Mouse (Mus musculus) brain, embryonic 14.5 days (tissue): ENCODE measurements around the gene Cox8a. TPM values are rescaled to one million over a fixed set of nuclear protein-coding genes. Genes with fewer than 3 reads are reported as not detected.
A peak's percentile ranks its signal among the peaks of the same experiment; 100 is the strongest.

Source experiments
- DNase-seq: peaks from one replicate; pipeline ENCODE4 v3.0.0-alpha.2; 2011; ENCODE audit warnings: low read depth
- CTCF ChIP-seq: fragments of 200-500 bp; IDR thresholded peaks from 2 replicates; pipeline ENCODE4 v1.5.1; 2012; ENCODE audit warnings: inconsistent platforms, mild to moderate bottlenecking, moderate library complexity, borderline replicate concordance; ENCODE audit not compliant: insufficient read depth, insufficient read length; ENCODE audit errors: extremely low read depth
- POLR2A ChIP-seq: fragments of 200-500 bp; IDR thresholded peaks from 2 replicates; pipeline ENCODE4 v1.6.1; 2012; ENCODE audit warnings: mild to moderate bottlenecking, inconsistent platforms, borderline replicate concordance; ENCODE audit not compliant: poor library complexity, insufficient read depth, insufficient read length, severe bottlenecking; ENCODE audit errors: extremely low read depth
- polyA plus RNA-seq: library from polyadenylated mRNA; depleted of rRNA; stranded (reverse); fragments of >200 nt; gene quantifications from 2 replicates; pipeline ENCODE4 v1.2.3, GENCODE M21; 2012

Cox8a gene
- polyA plus RNA-seq, 1 experiment, result 458 TPM

DNA sequence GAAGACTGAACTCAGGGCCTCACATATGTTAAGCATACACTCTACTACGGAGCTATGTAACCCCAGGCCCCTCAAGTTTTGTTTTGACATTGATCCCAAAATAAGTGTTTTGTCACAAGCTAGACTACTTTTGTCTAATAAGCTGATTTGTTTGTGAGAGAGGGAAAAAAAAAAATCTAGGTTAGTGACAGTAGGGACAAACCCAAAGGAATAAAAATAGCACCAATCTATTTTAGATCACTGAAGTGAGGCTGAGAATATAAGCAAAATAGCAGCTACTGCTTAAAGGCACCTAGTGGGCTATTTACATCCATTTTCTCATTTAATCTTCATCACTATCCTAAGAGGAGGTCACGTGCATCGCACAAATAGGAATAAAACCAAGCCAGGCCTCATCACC is 22.2 kb upstream of the Cox8a start:
- TF ChIP-seq POLR2A (no peak), CTCF (no peak)
- no peak for DNase-seq

DNA sequence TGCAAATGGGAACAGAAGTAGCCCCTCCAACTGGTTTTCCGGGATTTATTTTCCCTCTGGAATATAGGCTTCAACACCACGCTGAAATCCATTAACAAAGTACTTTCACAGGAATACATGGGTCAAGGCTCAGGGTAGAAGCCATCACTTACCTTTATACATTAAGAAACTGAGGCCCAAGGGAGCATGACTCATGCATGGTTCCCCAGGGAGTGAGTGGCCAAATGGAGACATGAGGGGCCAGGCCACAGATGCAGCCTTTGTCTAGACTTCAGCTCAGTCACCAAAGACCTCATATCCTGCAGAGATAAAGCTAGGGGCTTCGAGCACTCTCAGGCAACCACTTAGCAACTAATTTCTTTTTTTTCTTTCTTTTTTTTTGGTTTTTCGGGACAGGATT is 19.3 kb upstream of the Cox8a start:
- no peak for DNase-seq
- TF ChIP-seq CTCF (no peak), POLR2A (no peak)

DNA sequence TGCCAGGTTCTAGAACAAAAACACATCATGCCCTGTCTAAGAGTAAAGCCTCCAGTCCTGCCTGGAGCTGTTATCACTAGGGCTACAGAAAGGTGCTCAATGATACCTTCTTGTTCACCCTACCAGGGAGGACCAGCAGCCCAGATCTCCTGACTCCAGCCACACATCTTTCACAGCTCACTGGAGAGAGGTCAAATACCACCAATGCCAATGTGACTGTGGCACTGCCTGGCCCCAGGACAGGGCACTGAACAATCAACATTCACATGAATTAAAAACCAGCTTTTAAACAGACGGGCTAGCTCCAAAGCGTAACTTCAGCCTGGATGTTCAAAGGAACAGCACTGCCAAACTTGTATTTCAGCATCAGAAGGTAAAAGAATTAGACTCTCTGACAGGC is 18.6 kb upstream of the Cox8a start:
- DNase-seq, result no peak
- TF ChIP-seq POLR2A, result no peak
- TF ChIP-seq CTCF, result no peak

DNA sequence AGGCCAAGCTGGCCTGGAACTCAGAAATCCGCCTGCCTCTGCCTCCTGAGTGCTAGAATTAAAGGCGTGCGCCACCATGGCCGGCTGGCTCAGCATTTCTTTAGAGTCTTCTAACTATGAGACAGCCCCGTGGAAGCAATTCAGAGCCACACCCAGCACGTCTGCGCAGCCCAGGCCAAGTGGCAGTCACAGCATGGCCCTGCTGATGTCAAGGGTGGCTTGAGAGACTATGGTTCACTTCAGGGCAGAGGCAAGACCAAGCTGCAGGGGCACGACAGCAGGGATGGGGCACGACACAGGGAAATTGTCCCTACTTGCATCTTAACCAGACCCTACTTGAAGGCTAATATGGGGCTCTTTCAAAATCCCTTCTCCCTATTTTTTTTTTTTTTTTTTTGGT is 18.0 kb upstream of the Cox8a start:
- no peak for DNase-seq
- TF ChIP-seq POLR2A (no peak), CTCF (no peak)

DNA sequence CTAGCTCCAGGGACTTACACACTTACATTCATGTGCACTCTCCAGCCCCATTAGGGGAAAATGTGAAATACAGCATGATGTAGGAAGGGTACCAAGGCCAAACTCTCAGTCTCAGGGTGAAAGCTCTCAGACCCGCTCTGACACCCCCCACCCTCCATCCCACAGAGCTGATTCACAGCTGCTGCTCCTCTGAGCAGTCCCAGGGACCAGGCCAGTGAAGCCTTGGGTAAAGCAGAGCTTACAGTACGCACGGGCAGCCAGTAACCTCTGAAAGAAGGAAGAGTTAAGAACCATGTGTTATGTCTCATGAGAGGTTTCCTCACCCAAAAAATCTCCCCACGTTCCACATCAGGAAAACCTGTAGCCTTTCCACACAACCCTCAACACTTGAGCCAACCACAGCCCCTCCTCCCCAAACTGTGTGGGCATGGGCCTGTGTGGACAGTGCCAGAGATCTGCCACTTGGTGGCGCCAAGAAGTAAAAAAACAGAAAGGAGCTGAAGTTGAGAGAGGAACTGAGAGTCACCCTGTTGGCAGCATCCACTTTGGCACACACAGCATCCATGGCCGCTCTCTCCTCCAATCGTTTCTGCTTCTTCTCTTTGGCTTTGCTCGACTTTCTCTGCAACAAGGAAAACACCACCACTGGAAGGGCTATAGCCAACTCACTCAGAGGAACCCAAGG is 17.3 kb upstream of the Cox8a start:
- DNase-seq, result peak; percentile 90
- TF ChIP-seq POLR2A (no peak), CTCF (peak; percentile 84)

DNA sequence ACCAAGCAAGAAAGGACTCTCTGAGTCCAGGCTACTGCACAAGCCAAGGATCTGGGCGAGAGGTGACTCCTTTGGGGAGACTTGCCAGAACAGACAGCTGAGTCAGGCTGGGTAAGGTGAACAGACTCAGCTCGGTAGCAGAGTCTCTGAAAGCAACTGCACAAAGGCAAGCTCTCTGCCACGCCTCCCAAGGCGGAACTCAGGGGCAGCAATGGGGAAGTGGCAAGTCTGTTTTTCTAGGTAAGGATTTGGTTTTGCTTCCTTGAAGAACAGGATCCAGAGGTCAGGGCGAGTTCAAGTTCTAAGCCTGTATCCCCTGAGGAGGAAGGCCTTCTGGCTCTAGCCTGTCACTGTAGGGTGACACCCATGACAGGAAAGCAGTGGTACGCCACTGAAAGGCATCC is 9.1 kb upstream of the Cox8a start:
- TF ChIP-seq CTCF (no peak), POLR2A (no peak)
- no peak for DNase-seq

DNA sequence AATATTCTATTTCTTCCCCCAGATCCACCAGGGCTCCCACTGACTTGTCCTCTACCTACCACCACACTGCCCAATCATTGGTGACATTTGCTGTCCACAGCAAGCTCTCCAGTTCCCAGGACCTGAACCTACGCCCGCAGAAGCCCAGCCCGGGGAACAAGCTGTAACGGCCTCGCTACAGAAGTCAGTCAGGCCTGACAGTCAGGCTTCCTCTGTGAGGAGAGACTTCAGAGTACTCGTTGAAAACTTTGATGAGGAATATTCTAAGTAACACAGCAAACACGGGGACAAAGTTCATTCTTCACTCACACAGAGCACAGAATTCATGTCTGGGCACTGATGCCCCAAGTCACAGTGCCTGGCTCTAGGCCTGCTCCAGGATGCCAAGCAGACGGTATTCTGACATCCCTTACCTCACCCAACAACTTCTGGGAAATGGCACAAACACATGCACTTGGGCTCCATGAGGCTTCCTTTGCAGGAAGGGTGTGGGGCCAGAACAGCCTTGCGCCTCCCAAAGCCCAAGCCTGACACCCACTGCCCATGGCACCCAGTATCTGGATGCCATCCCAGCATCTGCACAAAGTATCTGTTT is 7.8 kb upstream of the Cox8a start:
- DNase-seq, result no peak
- TF ChIP-seq CTCF (no peak), POLR2A (no peak)

DNA sequence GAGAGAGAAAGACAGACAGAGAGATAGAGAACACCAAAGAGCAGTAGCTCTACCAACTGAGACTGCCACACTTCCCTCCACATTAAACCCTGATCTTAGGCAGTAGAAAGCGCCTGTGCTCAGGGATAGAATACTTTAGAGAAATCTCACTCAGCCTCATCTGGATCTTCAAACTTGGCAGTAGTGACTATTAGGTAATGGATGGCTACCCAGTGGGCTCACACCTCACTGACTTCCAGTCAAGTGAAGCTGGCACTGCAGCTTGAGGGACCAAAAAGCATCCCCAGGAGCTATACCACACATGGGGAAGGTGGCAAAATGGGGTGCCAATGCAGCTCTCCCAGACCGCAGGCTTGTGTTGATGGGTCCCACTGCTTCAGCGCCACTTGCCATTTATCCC is 6.8 kb upstream of the Cox8a start:
- DNase-seq, result no peak
- TF ChIP-seq CTCF (no peak), POLR2A (no peak)

DNA sequence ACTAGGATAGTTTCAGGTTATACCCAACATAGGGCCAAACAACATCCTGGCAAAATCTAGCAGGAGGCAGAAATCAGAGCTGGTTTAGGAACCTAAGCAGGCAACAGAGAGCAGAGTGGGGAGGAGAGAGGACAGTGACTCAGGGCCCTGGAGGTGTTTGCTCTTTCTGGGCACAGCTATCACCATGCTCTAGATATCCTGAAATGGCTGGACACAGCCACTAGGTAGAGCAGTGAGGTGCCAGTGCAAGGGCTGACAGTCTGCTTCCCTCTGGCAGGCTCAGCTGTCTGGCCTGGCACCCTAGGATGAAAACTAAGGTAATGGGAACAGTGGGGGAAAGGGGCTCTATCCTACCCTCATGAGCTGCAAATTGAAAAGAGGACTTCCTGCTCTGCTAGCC is 6.1 kb upstream of the Cox8a start:
- TF ChIP-seq POLR2A (no peak), CTCF (no peak)
- DNase-seq, result no peak

DNA sequence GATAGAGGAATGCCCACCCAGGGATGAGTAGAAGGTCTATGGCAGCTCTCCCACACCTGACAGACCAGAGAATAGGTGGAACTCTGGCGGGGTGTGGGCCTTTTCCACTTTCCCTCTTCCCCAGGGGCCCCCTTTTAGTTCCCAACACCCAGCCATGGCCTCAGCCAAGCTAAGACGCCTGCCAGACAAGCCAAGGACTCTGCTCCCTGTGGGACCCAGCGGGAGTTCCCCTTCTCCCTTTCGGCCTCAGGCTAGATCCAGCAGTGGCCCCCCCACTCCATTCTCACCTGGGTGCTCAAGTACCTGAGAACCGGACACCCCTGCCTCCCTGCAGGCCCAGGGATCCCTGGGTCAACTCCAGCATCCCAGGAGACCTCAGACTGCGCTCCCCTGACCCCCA is 4.8 kb upstream of the Cox8a start:
- TF ChIP-seq CTCF (no peak), POLR2A (no peak)
- no peak for DNase-seq

DNA sequence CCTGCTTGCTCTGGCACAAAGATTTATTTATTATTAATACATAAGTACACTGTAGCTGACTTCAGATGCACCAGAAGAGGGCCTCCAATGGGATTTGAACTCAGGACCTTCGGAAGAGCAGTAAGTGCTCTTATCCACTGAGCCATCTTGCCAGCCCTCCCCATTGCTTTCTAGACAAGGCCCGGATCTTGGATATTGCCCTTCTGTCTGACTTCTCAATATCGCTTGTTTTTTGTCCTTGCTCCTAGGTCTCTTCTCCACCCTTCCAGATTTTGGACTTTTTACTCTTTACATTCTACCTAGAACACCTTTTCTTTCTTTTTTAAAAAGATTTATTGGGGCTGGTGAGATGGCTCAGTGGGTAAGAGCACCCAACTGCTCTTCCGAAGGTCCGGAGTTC is 1.3 kb upstream of the Cox8a start:
- TF ChIP-seq CTCF, result no peak
- TF ChIP-seq POLR2A, result no peak
- DNase-seq, result no peak

DNA sequence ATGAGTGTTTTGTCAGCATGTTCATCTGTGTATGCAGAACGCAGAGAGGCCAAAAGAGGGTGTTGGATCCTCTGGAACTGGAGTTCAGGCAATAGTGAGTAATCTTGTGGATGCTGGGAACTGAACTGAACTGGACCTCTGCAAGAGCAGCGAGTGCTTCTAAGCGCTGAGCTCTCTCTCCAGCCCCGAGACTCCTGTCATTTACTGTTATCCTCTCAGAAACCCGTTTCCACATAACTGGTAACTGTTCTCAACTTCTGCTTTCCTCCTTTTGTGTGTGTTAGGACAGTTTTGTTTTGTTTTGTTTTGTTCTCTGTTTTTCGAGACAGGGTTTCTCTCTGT is 481 bp upstream of the Cox8a start:
- TF ChIP-seq POLR2A (no peak), CTCF (no peak)
- DNase-seq, result no peak

DNA sequence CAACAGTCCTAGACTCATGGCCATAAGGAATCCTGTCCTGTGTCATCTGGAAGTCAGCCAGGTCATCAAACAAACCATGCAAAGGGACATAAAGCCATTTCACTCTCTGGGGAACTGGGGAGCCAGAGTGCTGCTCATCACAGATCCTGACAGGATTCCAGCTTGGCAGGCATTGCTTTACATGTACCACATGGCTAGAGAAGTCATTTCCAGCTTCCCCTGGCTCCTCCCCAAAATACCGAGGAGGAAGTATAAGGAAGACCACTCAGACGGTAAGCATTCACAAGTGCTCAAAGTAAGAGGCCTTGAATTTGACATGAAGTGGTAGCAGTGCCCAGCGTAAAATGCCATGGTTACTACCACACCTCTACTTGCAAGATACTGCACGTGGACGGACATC is 2.9 kb downstream of the Cox8a start:
- TF ChIP-seq CTCF, result no peak

DNA sequence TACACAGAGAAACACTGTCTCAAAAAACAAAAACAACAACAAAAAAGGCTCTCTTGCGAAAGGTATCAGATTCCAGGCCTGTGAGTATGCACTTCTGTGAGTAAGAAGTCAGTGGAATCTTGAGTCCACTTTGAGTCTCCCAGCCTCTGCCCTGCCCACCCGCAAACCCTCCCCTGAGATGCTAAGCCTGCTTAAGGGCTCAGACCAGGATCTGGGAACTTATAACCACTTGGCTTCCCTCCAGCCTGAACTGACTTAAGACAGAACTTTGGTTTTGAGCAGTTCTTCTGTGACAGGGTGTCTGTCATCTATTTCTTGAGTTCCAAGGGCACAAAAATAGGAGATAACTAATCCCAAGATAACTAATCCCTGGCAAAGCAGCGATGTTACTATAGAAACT is 4.4 kb downstream of the Cox8a start:
- no peak for DNase-seq
- TF ChIP-seq POLR2A, result no peak

More for the DNA sequence above, 2.9 kb downstream of the Cox8a start:
- DNase-seq, result peak; percentile 32
